Mouse (Mus musculus): Measurements from ENCODE around the gene B430305J03Rik.

- TF ChIP-seq CTCF (conservative IDR thresholded peaks at IDR 0.05; ENCODE audit: low read length) (no peak), POU5F1 (IDR thresholded peaks at IDR 0.05; ENCODE audit: borderline replicate concordance, low read length) (no peak), NANOG (IDR thresholded peaks at IDR 0.05; ENCODE audit: borderline replicate concordance, low read length) (no peak)
Observed at GRCm38 (mm10) chr3:61315002-61315401, 50.7 kb downstream of the B430305J03Rik start.
